Mouse (Mus musculus) brain, embryonic 14.5 days (tissue): ENCODE measurements at regions not wholly inside any gene's neighbourhood (a gene's known extent, or its start where the extent isn't known, plus 50 kb on each side); places are given as distances from the start of the nearest gene placed in this dataset.

ENCODE experiments used
- CTCF ChIP-seq: fragments of 200-500 bp; IDR thresholded peaks from 2 replicates; pipeline ENCODE4 v1.5.1; 2012; ENCODE audit warnings: inconsistent platforms, mild to moderate bottlenecking, moderate library complexity, borderline replicate concordance; ENCODE audit not compliant: insufficient read depth, insufficient read length; ENCODE audit errors: extremely low read depth
- POLR2A ChIP-seq: fragments of 200-500 bp; IDR thresholded peaks from 2 replicates; pipeline ENCODE4 v1.6.1; 2012; ENCODE audit warnings: mild to moderate bottlenecking, inconsistent platforms, borderline replicate concordance; ENCODE audit not compliant: poor library complexity, insufficient read depth, insufficient read length, severe bottlenecking; ENCODE audit errors: extremely low read depth

DNA sequence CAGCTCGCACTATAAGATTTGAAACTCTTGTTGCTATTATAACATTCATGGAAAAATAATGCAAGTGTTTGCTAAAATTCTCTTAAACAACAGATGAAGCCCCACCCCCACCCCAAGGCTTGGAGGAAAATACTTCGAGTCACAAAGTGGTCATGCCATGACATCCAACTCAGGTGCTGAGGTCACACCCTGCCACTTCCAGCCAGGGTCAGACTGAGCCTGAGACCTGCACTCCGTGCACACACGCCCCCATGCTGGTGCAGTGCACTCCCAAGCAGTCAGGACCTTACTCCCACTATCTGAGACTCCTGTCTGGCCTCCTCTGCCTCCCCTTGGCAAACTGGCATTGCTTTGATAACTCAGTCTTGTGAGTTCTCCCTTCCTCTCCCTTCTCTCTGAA lies 102.7 kb upstream of the Smad1 start:
- TF ChIP-seq POLR2A (no peak), CTCF (no peak)
